Mouse (Mus musculus) liver, adult 2 months (tissue): ENCODE data around the gene Foxd2.

ENCODE experiments used
- CTCF ChIP-seq: fragments of 200-500 bp; IDR thresholded peaks from 2 replicates; pipeline ENCODE4 v1.5.1; 2011; ENCODE audit warnings: low read depth, low read length, control low read depth
- POLR2A ChIP-seq: fragments of 200-500 bp; IDR thresholded peaks from 2 replicates; pipeline ENCODE4 v1.6.1; 2011; ENCODE audit warnings: low read length, control low read depth; ENCODE audit not compliant: insufficient read depth; ENCODE audit errors: extremely low read depth

- no peak for TF ChIP-seq CTCF
- no peak for TF ChIP-seq POLR2A
Observed at GRCm38 (mm10) chr4:114905501-114905900, 3.2 kb downstream of the Foxd2 start.
